Mouse (Mus musculus) myocyte (in vitro differentiated cells): ENCODE results near the gene Tmem63b. TPM values are rescaled to one million over a fixed set of nuclear protein-coding genes. Genes with fewer than 3 reads are reported as not detected.

Experiments used
- H3K27me3 ChIP-seq: one replicate; pipeline ENCODE4 v1.6.1; 2011; ENCODE audit not compliant: control insufficient read depth, insufficient read depth, insufficient read length
- H3K36me3 ChIP-seq: one replicate; pipeline ENCODE4 v1.6.1; 2011; ENCODE audit not compliant: control insufficient read depth, insufficient read depth
- H3K4me2 ChIP-seq: one replicate; pipeline ENCODE4 v1.6.1; 2011; ENCODE audit warnings: low read depth, control low read depth
- H3K4me3 ChIP-seq: one replicate; pipeline ENCODE4 v1.5.1; 2011; ENCODE audit warnings: mild to moderate bottlenecking, control low read depth, moderate library complexity
- H3K79me2 ChIP-seq: one replicate; pipeline ENCODE4 v1.6.1; 2011; ENCODE audit not compliant: control insufficient read depth, insufficient read depth
- H3ac ChIP-seq: one replicate; pipeline ENCODE4 v1.6.1; 2011; ENCODE audit not compliant: control insufficient read depth, insufficient read length
- CEBPB ChIP-seq: IDR thresholded peaks from 2 replicates; pipeline ENCODE4 v1.6.1; 2011; ENCODE audit warnings: mild to moderate bottlenecking, moderate library complexity; ENCODE audit not compliant: poor library complexity, insufficient read depth, severe bottlenecking
- E2F4 ChIP-seq: IDR thresholded peaks from one replicate; pipeline ENCODE4 v1.6.1; 2011; ENCODE audit warnings: mild to moderate bottlenecking, control low read depth, moderate library complexity; ENCODE audit not compliant: insufficient read depth
- MAX ChIP-seq: IDR thresholded peaks from one replicate; pipeline ENCODE4 v1.6.1; 2011; ENCODE audit warnings: low read depth, mild to moderate bottlenecking, control low read depth
- MYOD1 ChIP-seq, 3 experiments: IDR thresholded peaks; one replicate each; pipeline ENCODE4 v1.6.1; 2011; ENCODE audit warnings: control low read depth in 2 of 3, low read depth in 2 of 3, mild to moderate bottlenecking in 2 of 3, moderate library complexity in 1 of 3; ENCODE audit not compliant: insufficient read length in 2 of 3, control insufficient read depth in 1 of 3
- MYOG ChIP-seq, 3 experiments: IDR thresholded peaks; one replicate each; pipeline ENCODE4 v1.6.1; 2011; ENCODE audit warnings: control low read depth in 2 of 3, low read depth in 2 of 3, mild to moderate bottlenecking in 2 of 3; ENCODE audit not compliant: insufficient read length in 2 of 3, control insufficient read depth in 1 of 3, insufficient read depth in 1 of 3
- POLR2A ChIP-seq: IDR thresholded peaks from one replicate; pipeline ENCODE4 v1.6.1; 2011; ENCODE audit warnings: low read depth, mild to moderate bottlenecking, control low read depth, moderate library complexity; ENCODE audit not compliant: insufficient read length
- POLR2AphosphoS2 ChIP-seq: IDR thresholded peaks from one replicate; pipeline ENCODE4 v1.6.1; 2011; ENCODE audit warnings: low read depth, control low read depth; ENCODE audit not compliant: insufficient read length
- REST ChIP-seq: IDR thresholded peaks from one replicate; pipeline ENCODE4 v1.6.1; 2011; ENCODE audit warnings: mild to moderate bottlenecking, control low read depth, moderate library complexity; ENCODE audit not compliant: insufficient read depth, insufficient read length
- SRF ChIP-seq: IDR thresholded peaks from one replicate; pipeline ENCODE4 v1.6.1; 2011; ENCODE audit warnings: low read depth; ENCODE audit not compliant: control insufficient read depth, insufficient read length
- TCF12 ChIP-seq: IDR thresholded peaks from one replicate; pipeline ENCODE4 v1.6.1; 2011; ENCODE audit warnings: mild to moderate bottlenecking, control low read depth; ENCODE audit not compliant: poor library complexity, insufficient read depth, severe bottlenecking
- TCF3 ChIP-seq: IDR thresholded peaks from one replicate; pipeline ENCODE4 v1.6.1; 2011; ENCODE audit warnings: low read depth, control low read depth; ENCODE audit not compliant: insufficient read length
- USF1 ChIP-seq: IDR thresholded peaks from one replicate; pipeline ENCODE4 v1.6.1; 2011; ENCODE audit warnings: low read depth, mild to moderate bottlenecking, control low read depth, moderate library complexity
- polyA plus RNA-seq: library from polyadenylated mRNA; unstranded; fragments of >200 nt; fragmentation: generic; extraction: Trizol; gene quantifications from one replicate; pipeline ENCODE4 v1.2.1, GENCODE M21; 2012; ENCODE audit warnings: missing spikeins

The Tmem63b gene
- polyA plus RNA-seq, 1 experiment = 58.4 TPM

DNA sequence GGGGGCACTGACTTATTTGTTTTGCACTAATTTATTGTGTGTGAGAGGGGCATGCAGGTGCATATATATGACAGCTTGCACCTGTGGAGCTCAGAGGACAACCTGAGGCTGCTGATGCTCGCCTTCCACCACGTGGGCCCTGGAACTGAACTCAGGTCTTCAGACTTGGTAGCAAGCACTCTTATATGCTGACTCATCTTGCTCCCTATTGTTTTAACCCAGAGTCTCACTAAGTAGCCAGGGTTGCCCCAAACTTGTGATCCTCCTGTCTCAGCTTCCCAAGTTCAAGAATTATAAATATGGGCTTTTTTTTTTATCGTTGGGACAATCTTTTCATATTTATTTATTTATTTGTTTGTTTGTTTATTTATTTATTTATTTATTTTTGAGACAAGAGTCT is 55.7 kb downstream of the Tmem63b start:
- Histone ChIP-seq H3K27me3 (no peaks in the 10 kb centered on the region), H3ac (no peak overlapping the region), H3K79me2 (no peaks in the 10 kb centered on the region), H3K4me3 (peak overlapping the region; percentile 7), H3K36me3 (no peaks in the 10 kb centered on the region), H3K4me2 (no peak overlapping the region)
- TF ChIP-seq E2F4 (no peak), TCF12 (no peak), MYOG (IDR thresholded peaks at IDR 0.05; ENCODE audit: control insufficient read depth in 1 of 3, insufficient read depth in 1 of 3, insufficient read length in 2 of 3, low read depth in 2 of 3) (no peak)

DNA sequence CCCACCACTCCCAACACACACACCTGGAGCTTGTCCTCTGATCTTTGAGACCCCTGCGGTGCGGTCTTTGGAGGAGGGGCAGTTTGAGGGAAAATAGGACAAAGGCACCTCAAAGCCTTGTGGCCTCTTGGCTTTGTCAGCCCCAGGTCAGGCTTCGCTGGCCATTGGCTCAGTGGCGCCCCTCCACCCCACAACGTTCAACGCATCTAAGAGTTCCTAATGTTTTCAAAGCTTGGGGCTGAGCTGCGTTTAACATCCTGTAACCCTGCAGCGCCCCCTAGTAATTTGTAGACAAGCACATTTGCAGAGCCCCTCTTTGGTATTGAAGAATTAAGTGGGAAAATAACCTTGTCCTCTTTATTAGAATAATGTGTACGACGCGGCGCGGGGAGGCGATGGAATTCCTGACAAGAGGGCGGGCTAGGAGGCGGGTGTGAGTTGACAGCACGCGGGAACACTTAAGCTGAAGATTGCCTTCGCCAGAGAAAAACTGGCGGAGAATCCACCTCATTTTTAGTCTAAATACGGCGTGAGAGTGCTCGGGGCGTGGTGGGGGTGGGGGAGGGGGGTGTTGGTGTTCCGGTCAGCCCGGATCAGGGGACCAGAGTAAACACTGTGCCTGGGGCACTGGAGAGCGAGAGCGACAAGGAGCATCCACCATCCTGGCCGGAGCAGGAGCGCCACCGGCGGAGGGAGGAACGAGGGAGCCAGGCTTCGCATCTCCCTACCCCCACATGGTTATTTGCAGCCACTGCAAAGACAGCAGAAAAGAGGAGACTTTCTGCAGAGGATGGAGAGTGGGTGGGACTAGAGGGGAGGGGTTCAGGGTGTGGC is 56.6 kb downstream of the Tmem63b start:
- peak overlapping the region; percentile 62 for H3K4me2 ChIP-seq
- TF ChIP-seq SRF (no peak), MYOG (IDR thresholded peaks at IDR 0.05; ENCODE audit: control insufficient read depth in 1 of 3, insufficient read depth in 1 of 3, insufficient read length in 2 of 3, low read depth in 2 of 3) (no peak), E2F4 (no peak), TCF12 (no peak), TCF3 (no peak), POLR2A (no peak), MAX (no peak), POLR2AphosphoS2 (no peak), MYOD1 (IDR thresholded peaks at IDR 0.05; ENCODE audit: control insufficient read depth in 1 of 3, insufficient read length in 2 of 3, low read depth in 2 of 3) (no peak), CEBPB (no peak), USF1 (no peak), REST (no peak)
- no peaks in the 10 kb centered on the region for H3K27me3 ChIP-seq
- H3K79me2 ChIP-seq = no peaks in the 10 kb centered on the region
- peak overlapping the region; percentile 7 for H3K4me3 ChIP-seq
- H3K36me3 ChIP-seq = no peaks in the 10 kb centered on the region
- no peak overlapping the region for H3ac ChIP-seq

DNA sequence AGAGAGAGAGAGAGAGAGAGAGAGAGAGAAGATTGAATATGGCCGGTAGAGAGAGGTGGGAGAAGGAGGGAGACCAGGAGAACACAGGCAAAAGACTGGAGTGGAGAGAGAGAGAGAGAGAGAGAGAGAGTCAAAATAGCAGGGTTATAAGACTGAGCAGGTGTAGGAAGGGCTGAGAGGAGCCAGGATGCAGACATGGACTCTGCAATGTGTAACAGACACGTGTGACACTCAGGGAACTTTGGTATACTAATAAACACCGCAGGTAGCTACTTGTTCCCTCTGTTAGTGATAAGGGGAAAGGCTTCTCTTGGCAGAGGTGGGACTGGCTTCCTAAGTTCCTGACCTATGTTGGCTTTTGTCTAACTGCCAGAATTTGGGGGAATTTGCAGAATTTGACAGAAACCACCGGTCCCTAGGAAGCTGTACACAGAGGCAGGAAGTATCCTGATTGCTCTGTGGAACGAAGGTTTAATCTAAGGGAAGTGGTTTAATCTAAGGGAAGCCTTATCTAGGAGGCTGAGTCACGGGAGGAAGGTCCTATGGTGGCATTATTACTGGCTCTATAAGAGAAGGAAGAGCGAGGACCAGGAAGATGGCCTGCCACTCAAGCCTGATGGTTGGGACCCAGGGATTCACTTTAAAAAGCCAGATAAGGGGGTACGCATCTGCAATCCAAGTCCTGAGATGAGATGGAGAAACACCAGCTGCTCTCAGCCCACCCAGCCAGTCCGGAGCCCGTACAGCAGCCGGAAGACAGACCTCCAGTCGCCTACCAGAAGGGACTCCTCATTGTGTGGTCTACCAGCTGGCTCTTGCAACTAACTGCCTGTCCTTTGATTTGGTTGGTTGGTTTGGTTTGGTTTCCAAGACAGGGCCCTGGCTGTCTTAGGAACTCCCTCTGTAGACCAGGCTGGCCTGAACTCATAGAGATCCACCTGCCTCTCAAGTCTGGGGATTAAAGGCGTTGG is 57.5 kb downstream of the Tmem63b start:
- no peaks in the 10 kb centered on the region for H3K27me3 ChIP-seq
- TF ChIP-seq TCF12 (no peak), MYOG (IDR thresholded peaks at IDR 0.05; ENCODE audit: control insufficient read depth in 1 of 3, insufficient read depth in 1 of 3, insufficient read length in 2 of 3, low read depth in 2 of 3) (no peak), MYOD1 (IDR thresholded peaks at IDR 0.05; ENCODE audit: control insufficient read depth in 1 of 3, insufficient read length in 2 of 3, low read depth in 2 of 3) (peak in 1 of 3 experiments; percentile 7), USF1 (no peak), TCF3 (no peak), POLR2AphosphoS2 (no peak), SRF (no peak), MAX (no peak)
- no peak overlapping the region for H3K4me3 ChIP-seq
- no peaks in the 10 kb centered on the region for H3K36me3 ChIP-seq
- no peak overlapping the region for H3ac ChIP-seq
- no peaks in the 10 kb centered on the region for H3K79me2 ChIP-seq
- H3K4me2 ChIP-seq = peak overlapping the region; percentile 62

DNA sequence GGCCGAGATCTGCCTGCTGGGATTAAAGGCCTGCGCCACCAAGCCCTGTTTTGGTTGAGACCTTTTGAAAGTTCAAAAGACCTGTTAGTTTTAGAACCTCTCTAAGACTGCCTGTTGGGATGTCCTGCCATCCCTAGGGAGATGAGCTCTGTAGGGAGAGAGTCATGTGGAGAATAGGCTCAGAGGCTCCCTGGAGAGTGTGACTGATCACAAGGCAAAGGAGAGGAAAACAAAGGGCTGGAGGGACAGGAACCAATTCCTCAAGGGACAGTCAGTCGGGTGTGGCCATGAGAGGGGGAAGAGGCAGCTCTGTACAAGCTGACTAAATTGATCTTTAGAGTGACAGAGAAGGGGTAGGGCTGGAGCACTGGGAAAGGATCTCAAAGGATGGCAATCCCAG is 58.5 kb downstream of the Tmem63b start:
- Histone ChIP-seq H3ac (no peak overlapping the region), H3K4me2 (no peak overlapping the region), H3K79me2 (no peaks in the 10 kb centered on the region), H3K27me3 (no peaks in the 10 kb centered on the region), H3K4me3 (no peak overlapping the region), H3K36me3 (no peaks in the 10 kb centered on the region)
- no peak for TF ChIP-seq POLR2A
- TF ChIP-seq USF1 = peak; percentile 32
- TF ChIP-seq MYOD1 (IDR thresholded peaks at IDR 0.05; ENCODE audit: control insufficient read depth in 1 of 3, insufficient read length in 2 of 3, low read depth in 2 of 3) = no peak
- no peak for TF ChIP-seq TCF12
- no peak for TF ChIP-seq E2F4
- no peak for TF ChIP-seq POLR2AphosphoS2
- no peak for TF ChIP-seq CEBPB
- TF ChIP-seq MYOG (IDR thresholded peaks at IDR 0.05; ENCODE audit: control insufficient read depth in 1 of 3, insufficient read depth in 1 of 3, insufficient read length in 2 of 3, low read depth in 2 of 3) = peak in 1 of 3 experiments; percentile 10
- no peak for TF ChIP-seq TCF3
- no peak for TF ChIP-seq SRF
